Mouse (Mus musculus): ENCODE results near the gene Platr17.
"Not testable (repeated sequence)": the region's sequence is repeated elsewhere in the genome, so short reads cannot be mapped to it uniquely, and the experiment has no call there.

The Platr17 gene

GRCm38 (mm10) chr17:33903911-33904651, 854 bp upstream of the Platr17 start:
- not testable (repeated sequence) for DNase-seq

- peak; percentile 53 for DNase-seq
Observed at GRCm38 (mm10) chr17:33908331-33909076, 3.6 kb downstream of the Platr17 start.

GRCm38 (mm10) chr17:33909077-33909868, 4.3 kb downstream of the Platr17 start, which contains the start of gene Daxx:
Gene Daxx, plus strand, starts transcription at chr17:33909414.
- DNase-seq, result peak; percentile 99

- no peak for DNase-seq
Observed at GRCm38 (mm10) chr17:33909869-33910250, 4.9 kb downstream of the Platr17 start.

- no peak for DNase-seq
Observed at GRCm38 (mm10) chr17:33910346-33911051, 5.6 kb downstream of the Platr17 start.

- no peak for DNase-seq
Observed at GRCm38 (mm10) chr17:33911052-33911812, 6.3 kb downstream of the Platr17 start.

- DNase-seq, result no peak
Observed at GRCm38 (mm10) chr17:33911813-33912414, 7.0 kb downstream of the Platr17 start.

GRCm38 (mm10) chr17:33913264-33913663, 8.3 kb downstream of the Platr17 start:
- no peak for DNase-seq

GRCm38 (mm10) chr17:33913905-33914304, 9.0 kb downstream of the Platr17 start:
- DNase-seq, result no peak

GRCm38 (mm10) chr17:33914969-33915391, 10.0 kb downstream of the Platr17 start:
- DNase-seq, result peak; percentile 36

GRCm38 (mm10) chr17:33915671-33916250, 10.8 kb downstream of the Platr17 start, which contains the start of the genes Tapbp and Zbtb22:
Gene Tapbp, plus strand, starts transcription at chr17:33915899.
Gene Zbtb22, plus strand, starts transcription at chr17:33915904.
- DNase-seq, result peak; percentile 100

GRCm38 (mm10) chr17:33916294-33916693, 11.4 kb downstream of the Platr17 start:
- no peak for DNase-seq

GRCm38 (mm10) chr17:33916847-33917655, 12.1 kb downstream of the Platr17 start:
- DNase-seq, result peak; percentile 21

- no peak for DNase-seq
Observed at GRCm38 (mm10) chr17:33917656-33918292, 12.8 kb downstream of the Platr17 start.

GRCm38 (mm10) chr17:33918293-33919203, 13.6 kb downstream of the Platr17 start:
- no peak for DNase-seq

- DNase-seq, result peak; percentile 46
Observed at GRCm38 (mm10) chr17:33919351-33920281, 14.7 kb downstream of the Platr17 start.
